Mouse (Mus musculus) intestine, embryonic 15.5 days (tissue): ENCODE data around the gene Ip6k1. TPM values are rescaled to one million over a fixed set of nuclear protein-coding genes. Genes with fewer than 3 reads are reported as not detected.
A peak's percentile ranks its signal among the peaks of the same experiment; 100 is the strongest.
"Not testable (repeated sequence)": the region's sequence is repeated elsewhere in the genome, so short reads cannot be mapped to it uniquely, and the experiment has no call there.

ENCODE experiments used
- ATAC-seq: fragments of 200-750 bp; cut with Nextera tagmentation; 2 replicates; pipeline ENCODE4 v1.8.0; 2017; ENCODE audit warnings: moderate TSS enrichment, moderate library complexity
- H3K27ac ChIP-seq: fragments of 300-500 bp; sonication (generic); 2 replicates; pipeline ENCODE4 v1.5.1; 2015; ENCODE audit warnings: mild to moderate bottlenecking, inconsistent platforms
- H3K27me3 ChIP-seq: fragments of 300-500 bp; sonication (generic); replicated peaks from 2 replicates; pipeline ENCODE4 v1.6.1; 2015; ENCODE audit warnings: inconsistent platforms
- H3K36me3 ChIP-seq: fragments of 300-500 bp; sonication (generic); 2 replicates; pipeline ENCODE4 v1.6.1; 2015; ENCODE audit warnings: inconsistent platforms
- H3K4me1 ChIP-seq: fragments of 300-500 bp; sonication (generic); replicated peaks from 2 replicates; pipeline ENCODE4 v1.6.1; 2015; ENCODE audit warnings: inconsistent platforms
- H3K4me2 ChIP-seq: fragments of 300-500 bp; sonication (generic); replicated peaks from 2 replicates; pipeline ENCODE4 v1.6.1; 2015; ENCODE audit warnings: mild to moderate bottlenecking, inconsistent platforms
- H3K4me3 ChIP-seq: fragments of 300-500 bp; sonication (generic); replicated peaks from 2 replicates; pipeline ENCODE4 v1.5.1; 2015; ENCODE audit warnings: inconsistent platforms
- H3K9ac ChIP-seq: fragments of 300-500 bp; sonication (generic); 2 replicates; pipeline ENCODE4 v1.6.1; 2015; ENCODE audit warnings: inconsistent platforms
- H3K9me3 ChIP-seq: fragments of 300-500 bp; sonication (generic); 2 replicates; pipeline ENCODE4 v1.6.1; 2016; ENCODE audit warnings: inconsistent platforms
- WGBS: fragments of 180-500 bp; shearing (Covaris S2); methylation state at CpG from one replicate; pipeline ENCODE4 v1.1.7; 2015; 5-methylcytosine and 5-hydroxymethylcytosine counted together
- polyA plus RNA-seq: library from polyadenylated mRNA; unstranded; fragments of >200 nt; fragmentation: Nextera tagmentation; extraction: Ambion mirVana; gene quantifications from 2 replicates; pipeline ENCODE4 v1.2.1, GENCODE M21; 2015

Gene Ip6k1
- polyA plus RNA-seq, 1 experiment from 2014 or later: 41.7 TPM

DNA sequence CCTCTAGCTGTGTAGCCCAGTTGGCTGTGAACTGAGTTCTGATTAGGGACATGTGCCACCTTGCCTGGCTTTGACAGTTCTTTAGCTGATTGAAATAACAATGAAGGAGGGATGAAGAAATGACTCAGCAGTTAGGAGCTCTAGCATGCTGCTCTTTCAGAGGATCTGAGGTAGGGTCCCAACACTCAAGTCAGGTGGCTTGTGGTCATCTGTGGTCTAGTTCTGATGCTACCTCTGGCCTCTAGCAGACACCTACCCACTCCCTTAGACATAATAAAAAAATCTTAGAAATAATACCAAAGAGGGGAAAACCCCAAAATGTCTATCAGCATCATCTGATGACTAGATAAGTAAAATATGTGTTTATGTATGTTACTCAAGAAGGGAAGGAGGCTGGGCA, 8.1 kb downstream of the Ip6k1 start:
- no peaks in the 10 kb centered on the region for H3K27me3 ChIP-seq
- no peaks in the 10 kb centered on the region for H3K36me3 ChIP-seq
- H3K9me3 ChIP-seq: no peaks in the 10 kb centered on the region
- no peak overlapping the region for H3K9ac ChIP-seq
- ATAC-seq: no peak
- H3K4me1 ChIP-seq: 0 out of 2 replicates have a peak, but pooled peaks cover 5% of the 10 kb centered on the region
- H3K4me2 ChIP-seq: no peak overlapping the region
- H3K27ac ChIP-seq: no peak overlapping the region
- H3K4me3 ChIP-seq: no peak overlapping the region

DNA sequence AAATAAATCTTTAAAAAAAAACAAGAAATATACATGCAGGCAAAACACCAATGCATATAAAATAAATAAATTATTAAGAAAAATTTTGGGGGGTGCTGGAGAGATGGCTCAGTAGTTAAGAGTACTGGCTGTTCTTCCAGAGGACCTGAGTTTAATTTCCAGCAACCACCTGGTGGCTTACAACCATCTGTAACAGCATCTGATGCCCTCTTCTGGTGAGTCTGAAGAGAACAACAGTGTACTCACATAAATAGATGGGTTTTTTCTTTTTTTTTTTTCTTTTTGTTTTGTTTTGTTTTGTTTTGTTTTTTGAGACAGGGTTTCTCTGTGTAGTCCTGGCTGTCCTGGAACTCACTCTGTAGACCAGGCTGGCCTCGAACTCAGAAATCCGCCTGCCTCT, 11.3 kb downstream of the Ip6k1 start:
- ATAC-seq, H3K36me3 ChIP-seq, H3K27me3 ChIP-seq, H3K4me1 ChIP-seq, H3K9ac ChIP-seq, H3K4me3 ChIP-seq, H3K9me3 ChIP-seq, H3K4me2 ChIP-seq, H3K27ac ChIP-seq: not testable (repeated sequence)
- WGBS: 91% methylated on average over 2 of the region's 2 CpGs

DNA sequence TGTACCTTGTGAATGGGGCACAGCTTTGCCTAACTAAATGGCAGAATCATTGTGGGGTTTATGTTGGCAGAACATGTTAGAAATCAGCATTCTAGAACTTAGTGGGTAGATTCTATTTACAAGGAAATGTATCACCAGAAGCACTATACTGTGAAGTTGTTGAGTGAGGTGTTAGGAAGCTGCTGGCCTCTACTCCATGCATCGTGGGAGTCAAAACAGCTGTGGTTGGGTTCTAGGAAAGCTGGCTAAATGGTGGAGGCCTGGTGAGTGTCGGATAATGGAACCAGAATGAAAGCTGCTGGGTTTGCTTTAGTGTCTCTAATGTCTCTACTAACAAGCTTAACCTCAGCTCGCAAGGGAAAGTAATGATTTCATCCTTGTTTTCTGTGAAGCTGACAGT, 14.8 kb downstream of the Ip6k1 start:
- 87% methylated on average over 3 of the region's 3 CpGs for WGBS
- Histone ChIP-seq H3K27ac (no peak overlapping the region), H3K4me1 (no peaks in the 10 kb centered on the region), H3K4me3 (no peak overlapping the region), H3K27me3 (no peaks in the 10 kb centered on the region), H3K4me2 (no peak overlapping the region), H3K36me3 (no peaks in the 10 kb centered on the region), H3K9ac (no peak overlapping the region), H3K9me3 (no peaks in the 10 kb centered on the region)
- no peak for ATAC-seq

DNA sequence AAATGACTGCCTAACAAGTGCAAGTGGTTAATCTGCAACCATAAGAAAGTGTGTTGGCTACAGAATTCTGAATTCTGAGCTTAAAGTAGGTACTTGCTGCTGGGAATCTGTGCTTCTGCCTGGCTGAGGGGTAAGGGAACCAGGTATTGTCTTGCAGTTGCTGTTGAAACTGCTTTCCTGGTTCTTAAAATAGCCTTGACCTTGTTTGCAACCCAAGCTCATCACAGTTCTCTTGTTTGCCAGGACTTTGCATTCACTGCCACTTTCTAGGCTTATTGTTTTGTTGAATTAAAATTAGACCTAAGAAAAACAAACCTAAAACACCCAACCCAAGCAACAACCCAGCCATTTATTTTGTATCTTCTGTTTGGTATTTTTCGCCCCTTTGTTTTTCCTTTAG, 18.4 kb downstream of the Ip6k1 start:
- 90% methylated on average over 1 of the region's 1 CpGs for WGBS
- H3K9ac ChIP-seq: no peak overlapping the region

DNA sequence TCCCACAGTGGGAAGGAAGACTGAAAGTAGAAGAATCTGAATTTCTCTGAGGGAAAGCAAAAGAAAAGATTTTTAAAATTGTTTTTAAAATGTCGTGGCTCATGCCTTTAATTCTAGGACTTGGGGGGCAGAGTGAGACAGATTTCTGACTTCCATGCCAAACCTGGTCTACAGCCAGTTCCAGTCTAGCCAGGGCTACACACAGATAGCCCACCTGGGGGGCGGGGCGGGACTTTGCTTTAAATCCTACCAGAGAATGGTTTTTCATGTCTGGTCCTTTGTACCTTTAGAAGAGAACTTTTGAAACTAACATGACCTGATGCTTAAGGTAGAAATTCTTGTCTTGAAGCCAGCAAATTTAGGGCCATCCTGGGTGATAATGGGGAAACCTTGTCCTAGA, 20.9 kb downstream of the Ip6k1 start:
- WGBS: 91% methylated on average over 3 of the region's 3 CpGs
- Histone ChIP-seq H3K9me3 (no peaks in the 10 kb centered on the region), H3K9ac (no peak overlapping the region), H3K27me3 (no peaks in the 10 kb centered on the region), H3K4me1 (no peaks in the 10 kb centered on the region), H3K36me3 (peaks cover 16% of the 10 kb centered on the region), H3K4me2 (no peak overlapping the region), H3K4me3 (no peak overlapping the region), H3K27ac (no peak overlapping the region)
- no peak for ATAC-seq

More for the DNA sequence above, 18.4 kb downstream of the Ip6k1 start:
- no peaks in the 10 kb centered on the region for H3K9me3 ChIP-seq
- no peak for ATAC-seq
- no peak overlapping the region for H3K27ac ChIP-seq
- H3K27me3 ChIP-seq: no peaks in the 10 kb centered on the region
- no peak overlapping the region for H3K4me3 ChIP-seq
- no peaks in the 10 kb centered on the region for H3K4me1 ChIP-seq
- peaks cover 9% of the 10 kb centered on the region; the same call in 1 of the 2 replicates for H3K36me3 ChIP-seq
- H3K4me2 ChIP-seq: no peak overlapping the region

DNA sequence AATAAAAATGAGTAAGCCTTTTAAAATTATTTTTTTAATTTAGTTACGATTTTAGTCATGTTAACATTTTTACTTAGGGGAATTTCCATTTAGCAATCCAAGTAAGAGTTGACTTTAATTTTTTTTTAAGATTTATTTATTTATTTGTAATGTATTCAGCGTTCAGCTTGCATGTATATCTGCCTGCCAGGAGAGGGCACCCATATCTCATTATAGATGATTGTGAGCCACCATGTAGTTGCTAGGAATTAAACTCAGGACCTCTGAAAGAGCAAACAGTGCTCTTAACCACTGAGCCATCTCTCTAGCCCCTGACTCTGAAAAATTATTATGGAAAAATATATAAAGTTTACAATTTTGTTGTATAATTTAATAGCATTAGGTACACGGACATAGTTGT, 24.3 kb downstream of the Ip6k1 start:
- H3K4me3 ChIP-seq: no peak overlapping the region
- WGBS: 89% methylated on average over 3 of the region's 3 CpGs
- H3K9ac ChIP-seq: no peak overlapping the region
- H3K36me3 ChIP-seq: peaks cover 21% of the 10 kb centered on the region
- no peak overlapping the region for H3K4me2 ChIP-seq
- H3K27me3 ChIP-seq: no peaks in the 10 kb centered on the region
- no peaks in the 10 kb centered on the region for H3K4me1 ChIP-seq
- no peak for ATAC-seq
- H3K9me3 ChIP-seq: no peaks in the 10 kb centered on the region
- no peak overlapping the region for H3K27ac ChIP-seq

DNA sequence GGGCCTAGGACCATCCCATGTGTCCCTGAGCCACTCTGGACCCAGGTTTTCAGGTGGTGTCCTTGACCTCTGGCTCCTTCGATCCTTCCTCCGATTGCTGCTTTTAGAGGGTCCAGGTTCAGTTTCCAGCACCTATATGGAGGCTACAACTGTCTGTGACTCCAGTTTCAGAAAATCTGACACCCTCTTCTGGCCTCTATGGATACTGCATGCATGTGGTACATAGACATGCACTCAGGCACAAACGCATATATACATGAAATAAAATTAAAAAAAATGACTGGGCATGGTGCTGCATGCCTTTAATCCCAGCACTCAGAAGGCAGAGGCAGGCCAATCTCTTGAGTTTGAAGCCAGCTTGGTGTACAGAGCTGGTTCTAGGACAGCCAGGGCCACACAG, 25.6 kb downstream of the Ip6k1 start:
- ATAC-seq: no peak
- Histone ChIP-seq H3K36me3 (peaks cover 25% of the 10 kb centered on the region), H3K4me2 (no peak overlapping the region), H3K27ac (no peak overlapping the region), H3K4me3 (no peak overlapping the region), H3K27me3 (no peaks in the 10 kb centered on the region), H3K9me3 (no peaks in the 10 kb centered on the region), H3K9ac (no peak overlapping the region), H3K4me1 (no peaks in the 10 kb centered on the region)
- 96% methylated on average over 3 of the region's 3 CpGs for whole genome bisulfite sequencing

DNA sequence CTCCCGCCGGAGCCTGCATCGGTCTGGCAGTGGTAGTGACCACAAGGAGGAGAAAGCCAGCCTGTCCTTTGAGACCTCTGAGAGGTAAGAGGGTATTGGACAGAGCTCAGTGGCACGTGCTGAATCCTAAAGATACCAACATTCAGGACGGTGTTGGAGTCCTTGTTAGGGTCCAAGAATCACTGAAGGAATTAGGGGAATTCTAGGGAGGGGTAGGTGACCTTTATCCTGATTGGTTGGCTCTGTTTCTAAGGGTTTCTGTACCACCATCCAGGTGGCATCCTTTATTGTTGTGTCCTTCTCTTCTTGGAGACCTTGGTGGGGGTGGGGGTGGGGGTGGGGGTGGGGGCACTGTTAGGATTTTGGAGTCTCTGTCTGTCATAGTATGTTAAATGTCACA, 29.8 kb downstream of the Ip6k1 start:
- Histone ChIP-seq H3K9ac (no peak overlapping the region), H3K27me3 (no peaks in the 10 kb centered on the region), H3K4me1 (no peaks in the 10 kb centered on the region), H3K4me2 (no peak overlapping the region), H3K36me3 (peaks cover 24% of the 10 kb centered on the region), H3K9me3 (no peaks in the 10 kb centered on the region), H3K4me3 (no peak overlapping the region), H3K27ac (no peak overlapping the region)
- ATAC-seq: no peak
- WGBS: 93% methylated on average over 5 of the region's 5 CpGs

DNA sequence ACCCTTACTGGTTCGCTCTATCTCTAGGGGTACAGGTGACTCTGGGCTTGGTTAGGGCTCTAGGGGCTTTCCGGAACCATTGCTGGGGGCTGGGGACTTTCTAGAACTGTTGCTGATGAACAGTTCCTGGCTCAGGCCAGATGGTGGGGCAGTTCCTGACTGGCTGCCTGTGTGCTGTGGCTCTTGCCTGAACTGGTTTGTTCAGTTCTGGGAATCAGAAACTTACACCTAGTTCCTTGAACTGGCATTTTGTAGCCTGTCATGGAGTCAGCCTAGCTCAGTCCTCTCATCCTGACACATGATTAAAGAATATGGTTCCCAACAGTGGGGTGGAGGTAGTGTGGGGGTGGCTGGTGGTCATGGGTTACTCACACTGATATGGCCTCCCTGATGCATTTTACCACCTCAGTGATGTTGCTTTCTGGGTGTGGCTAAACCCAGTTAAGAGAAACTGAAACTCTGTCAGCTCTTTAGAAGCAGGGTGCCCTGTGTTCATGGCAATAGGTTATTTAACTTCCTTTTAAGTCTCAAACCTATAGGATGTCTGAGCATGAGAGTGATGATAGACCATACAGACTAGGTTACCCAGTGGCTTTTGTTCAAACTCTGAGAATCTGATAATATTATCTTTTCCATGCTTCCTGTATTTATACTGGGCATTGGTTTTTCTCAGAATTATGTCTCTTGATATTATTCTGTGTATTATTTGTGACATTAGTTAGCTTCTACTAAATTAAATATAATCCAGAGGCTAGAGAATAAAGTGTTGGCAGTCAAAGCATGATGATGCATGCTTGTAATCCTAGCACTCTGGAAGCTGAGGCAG, 33.2 kb downstream of the Ip6k1 start:
- peak; percentile 83 for ATAC-seq
- H3K4me1 ChIP-seq: no peaks in the 10 kb centered on the region
- H3K27me3 ChIP-seq: no peaks in the 10 kb centered on the region
- H3K9ac ChIP-seq: no peak overlapping the region
- no peaks in the 10 kb centered on the region for H3K9me3 ChIP-seq
- 90% methylated on average over 2 of the region's 2 CpGs for WGBS
- H3K4me3 ChIP-seq: no peak overlapping the region
- peaks cover 20% of the 10 kb centered on the region for H3K36me3 ChIP-seq
- 0 out of 2 replicates have a peak overlapping the region, but pooled peaks have one; percentile 3 for H3K27ac ChIP-seq
- no peak overlapping the region for H3K4me2 ChIP-seq

DNA sequence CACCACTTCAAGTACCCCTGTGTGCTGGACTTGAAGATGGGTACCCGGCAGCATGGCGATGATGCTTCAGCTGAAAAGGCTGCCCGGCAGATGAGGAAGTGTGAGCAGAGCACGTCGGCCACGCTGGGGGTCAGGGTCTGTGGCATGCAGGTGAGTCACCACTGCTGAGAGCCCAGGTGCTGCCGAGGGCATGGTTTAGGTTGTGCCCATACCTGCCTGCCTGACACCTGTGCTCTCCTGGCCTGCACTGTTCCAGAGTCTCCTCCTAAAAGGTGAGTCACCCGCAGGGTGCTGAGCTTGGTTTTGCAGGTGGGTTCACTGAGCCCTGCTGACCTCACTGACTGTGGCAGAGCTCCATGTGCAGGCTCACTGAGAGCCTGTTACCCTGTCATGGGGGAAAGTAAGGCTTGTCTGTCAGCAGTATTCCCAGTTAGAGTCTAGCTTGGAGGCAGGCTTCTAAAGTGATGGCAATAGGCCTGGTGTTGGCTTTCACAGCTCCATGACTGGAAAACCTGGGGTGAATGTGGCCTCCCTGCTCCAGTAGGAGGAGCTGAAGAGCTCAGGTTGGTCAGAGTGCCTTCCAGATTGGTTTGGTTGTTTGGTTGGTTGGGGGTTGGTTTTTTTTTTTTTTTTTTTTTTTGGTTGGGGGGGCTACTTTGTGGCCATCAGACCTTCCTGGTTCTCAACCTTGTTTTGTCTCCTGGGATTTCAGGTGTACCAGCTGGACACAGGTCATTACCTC, 42.6 kb downstream of the Ip6k1 start:
- Histone ChIP-seq H3K4me1 (peaks cover 18% of the 10 kb centered on the region), H3K4me3 (no peak overlapping the region), H3K36me3 (peaks cover 33% of the 10 kb centered on the region), H3K4me2 (no peak overlapping the region), H3K9me3 (no peaks in the 10 kb centered on the region), H3K9ac (no peak overlapping the region), H3K27me3 (no peaks in the 10 kb centered on the region), H3K27ac (no peak overlapping the region)
- 97% methylated on average over 8 of the region's 8 CpGs for WGBS
- no peak for ATAC-seq

DNA sequence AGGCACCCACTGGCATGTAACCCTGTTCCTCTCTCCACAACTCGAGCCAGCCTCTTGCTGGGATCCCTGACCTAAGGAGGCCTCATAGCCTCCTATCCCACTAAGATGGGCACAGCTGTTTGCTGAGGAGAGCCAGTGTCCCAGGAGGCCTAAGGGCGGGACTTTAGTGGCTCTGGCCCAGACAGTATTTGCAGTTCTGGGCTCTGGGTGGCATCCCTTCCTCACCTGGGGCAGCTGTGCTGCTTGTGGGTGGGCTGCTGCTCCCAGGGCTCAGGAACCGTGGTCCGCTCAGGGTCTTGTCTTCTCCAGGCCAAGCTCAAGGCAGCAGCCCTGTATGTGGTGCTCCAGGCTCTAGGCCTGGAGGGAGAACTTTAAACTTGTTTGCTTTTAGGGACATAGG, 44.3 kb downstream of the Ip6k1 start:
- Histone ChIP-seq H3K4me2 (no peak overlapping the region), H3K36me3 (peaks cover 40% of the 10 kb centered on the region), H3K4me1 (peaks cover 29% of the 10 kb centered on the region), H3K4me3 (no peak overlapping the region), H3K9me3 (no peaks in the 10 kb centered on the region), H3K27ac (no peak overlapping the region), H3K27me3 (no peaks in the 10 kb centered on the region), H3K9ac (no peak overlapping the region)
- no peak for ATAC-seq
- 95% methylated on average over 4 of the region's 4 CpGs for WGBS

DNA sequence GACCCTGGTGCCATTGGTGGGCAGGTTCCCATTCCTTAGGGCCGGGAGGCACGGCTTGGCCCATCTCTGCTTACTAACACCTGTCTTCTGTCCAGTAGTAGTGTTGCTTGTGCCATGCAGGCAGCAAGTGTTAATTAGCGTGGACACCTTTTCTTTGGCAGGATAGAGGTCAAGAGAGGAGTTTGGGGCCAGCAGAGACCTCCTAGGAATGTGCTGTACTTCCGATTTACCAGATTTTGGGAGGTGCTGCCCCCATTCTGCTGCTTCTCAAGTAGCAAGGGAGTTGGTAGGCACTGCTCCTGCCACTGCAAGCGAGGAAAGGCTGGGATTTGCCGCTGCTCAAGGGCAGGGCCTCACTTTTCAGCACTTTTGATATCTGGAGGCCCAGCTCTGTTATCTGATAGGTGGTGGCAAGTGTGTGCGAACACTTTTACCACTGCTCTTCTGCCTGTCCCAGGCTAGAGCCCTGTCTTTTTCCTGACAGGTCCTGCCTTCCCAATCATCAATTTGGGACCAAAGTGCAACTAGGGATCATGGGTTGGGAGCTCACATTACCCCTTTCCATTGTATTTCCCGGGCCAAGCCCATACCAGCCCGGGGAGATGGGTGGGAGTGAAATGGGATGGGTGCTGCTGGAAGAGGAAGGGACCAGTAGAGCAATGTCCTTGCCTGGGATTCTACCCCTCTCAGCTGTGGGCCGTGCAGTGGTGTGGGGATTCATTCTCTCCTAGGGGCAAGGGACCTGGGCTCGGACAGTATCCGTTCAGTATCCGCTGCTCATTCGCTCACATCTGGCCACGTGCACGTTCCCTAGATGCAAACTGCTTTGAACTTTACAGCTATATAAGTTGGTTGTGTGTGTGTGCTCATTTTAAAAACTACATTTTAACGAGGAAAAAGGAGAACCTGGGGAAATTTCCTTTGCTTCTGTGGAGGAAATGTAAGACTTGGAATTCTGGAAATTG, 45.6 kb downstream of the Ip6k1 start:
- H3K9me3 ChIP-seq: no peaks in the 10 kb centered on the region
- ATAC-seq: no peak
- H3K4me1 ChIP-seq: peaks cover 35% of the 10 kb centered on the region
- 46% methylated on average over 17 of the region's 17 CpGs for WGBS
- peaks cover 34% of the 10 kb centered on the region for H3K36me3 ChIP-seq
- peak overlapping the region; percentile 28 for H3K9ac ChIP-seq
- no peaks in the 10 kb centered on the region for H3K27me3 ChIP-seq
- H3K4me2 ChIP-seq: peak overlapping the region; percentile 73
- peak overlapping the region; percentile 64 for H3K27ac ChIP-seq
- peak overlapping the region; percentile 64 for H3K4me3 ChIP-seq
